In genomic region chr12:84766113-84766735, GRCm38 (mm10) we compare ENCODE assay signal across 19 mouse cellular contexts. TPM values are rescaled to one million over a fixed set of nuclear protein-coding genes. Genes with fewer than 3 reads are reported as not detected.
DNase-seq lines count a peak whose midpoint lies in the region; ATAC-seq lines count a peak whose summit lies in the region.
"Had no signal": no experiment of that assay in that cellular context is flagged by ENCODE, and none has a peak within 500 bp of the region (broad histone marks: within the 10 kb centered on the region; RNA-seq: fewer than 3 reads in every experiment).

No protein-coding gene starts in this region.

- no peak overlapping the region for H3K4me2 ChIP-seq in heart, embryonic 11.5 days
- no peak overlapping the region for H3K4me2 ChIP-seq in kidney, embryonic 15.5 days
- no peak overlapping the region for H3K4me2 ChIP-seq in intestine, embryonic 14.5 days (ENCODE audit: low read length)
- H3K4me2 ChIP-seq: limb, embryonic 12.5 days had no signal

- no peak overlapping the region for H3K4me3 ChIP-seq in heart, embryonic 11.5 days (ENCODE audit: low read depth, low read length)
- no peak overlapping the region for H3K4me3 ChIP-seq in kidney, embryonic 15.5 days (replicated peaks)
- no peak overlapping the region for H3K4me3 ChIP-seq in intestine, embryonic 14.5 days (ENCODE audit: low read depth, low read length)
- H3K4me3 ChIP-seq: embryonic facial prominence, embryonic 10.5 days; erythroblast, embryonic 14.5 days; layer of hippocampus, adult 2 months; limb, embryonic 12.5 days had no signal

- ATAC-seq in heart, embryonic 11.5 days (replicated peaks; ENCODE audit: insufficient number of reproducible peaks, low FRiP score, low TSS enrichment), result 0 out of 2 replicates have a peak, but pooled peaks have one; percentile 45
- 0 out of 2 replicates have a peak, but pooled peaks have one; percentile 18 for ATAC-seq in kidney, embryonic 15.5 days (replicated peaks; ENCODE audit: low FRiP score)
- ATAC-seq in intestine, embryonic 14.5 days (replicated peaks; ENCODE audit: low FRiP score, low TSS enrichment, low read depth), result 0 out of 2 replicates have a peak, but pooled peaks have one; percentile 22
- ATAC-seq: forebrain, embryonic 14.5 days had no signal

- no peak overlapping the region for H3K9ac ChIP-seq in heart, embryonic 11.5 days (ENCODE audit: low read depth, low read length)
- no peak overlapping the region for H3K9ac ChIP-seq in kidney, embryonic 15.5 days
- no peak overlapping the region for H3K9ac ChIP-seq in intestine, embryonic 14.5 days (ENCODE audit: low read length)
- H3K9ac ChIP-seq: limb, embryonic 12.5 days had no signal

- no peak for DNase-seq in heart, adult 11 months
- no peak for DNase-seq in kidney, adult 8-10 months
- peak; percentile 55 for DNase-seq in 3T3-L1 (ENCODE audit: low read depth, low spot score)
- DNase-seq in intestine, embryonic 14.5 days (ENCODE audit: low spot score), result no peak
- no peak for DNase-seq in gastrocnemius, postnatal 4 days (ENCODE audit: low spot score in 2 of 2)
- DNase-seq in right cerebral cortex, postnatal 4 days, result no peak
- DNase-seq: adrenal gland, postnatal 14 days; cerebellum, adult 2 months; gastrocnemius, postnatal 36 days; lung, postnatal 36 days; midbrain, embryonic 14.5 days; retina, postnatal 1 day had no signal

- no peaks in the 10 kb centered on the region for H3K9me3 ChIP-seq in heart, embryonic 11.5 days (replicated peaks; ENCODE audit: control insufficient read depth, low read length)
- H3K9me3 ChIP-seq in kidney, embryonic 15.5 days (replicated peaks), result no peaks in the 10 kb centered on the region
- no peaks in the 10 kb centered on the region for H3K9me3 ChIP-seq in intestine, embryonic 14.5 days (ENCODE audit: control insufficient read depth, low read length)
- H3K9me3 ChIP-seq: embryonic facial prominence, embryonic 10.5 days; limb, embryonic 12.5 days had no signal

- 61% methylated on average over 5 of the region's 5 CpGs for whole genome bisulfite sequencing in heart, embryonic 11.5 days (ENCODE audit: insufficient replicate concordance)
- 66% methylated on average over 5 of the region's 5 CpGs for WGBS in kidney, embryonic 15.5 days
- WGBS in intestine, embryonic 14.5 days, result 67% methylated on average over 5 of the region's 5 CpGs

- H3K36me3 ChIP-seq in heart, embryonic 11.5 days (ENCODE audit: control insufficient read depth, insufficient read depth, low read length), result peaks cover 13% of the 10 kb centered on the region
- peaks cover 43% of the 10 kb centered on the region for H3K36me3 ChIP-seq in kidney, embryonic 15.5 days
- H3K36me3 ChIP-seq in intestine, embryonic 14.5 days (ENCODE audit: control insufficient read depth, insufficient read depth, low read length), result peaks cover 31% of the 10 kb centered on the region

- no peak overlapping the region for H3K27ac ChIP-seq in heart, embryonic 11.5 days (ENCODE audit: low read depth, low read length)
- H3K27ac ChIP-seq in kidney, embryonic 15.5 days, result no peak overlapping the region
- no peak overlapping the region for H3K27ac ChIP-seq in intestine, embryonic 14.5 days (ENCODE audit: low read depth)
- H3K27ac ChIP-seq: embryonic facial prominence, embryonic 10.5 days; layer of hippocampus, adult 2 months; limb, embryonic 12.5 days had no signal

- H3K4me1 ChIP-seq in heart, embryonic 11.5 days (ENCODE audit: control insufficient read depth, insufficient read depth, low read length), result peaks cover 1% of the 10 kb centered on the region; the same call in 1 of the 2 replicates
- peaks cover 22% of the 10 kb centered on the region for H3K4me1 ChIP-seq in kidney, embryonic 15.5 days
- 0 out of 2 replicates have a peak, but pooled peaks cover 10% of the 10 kb centered on the region for H3K4me1 ChIP-seq in intestine, embryonic 14.5 days (replicated peaks; ENCODE audit: control insufficient read depth, insufficient read depth, low read length)

- H3K27me3 ChIP-seq in heart, embryonic 11.5 days (ENCODE audit: control insufficient read depth, insufficient read depth, low read length), result no peaks in the 10 kb centered on the region
- no peaks in the 10 kb centered on the region for H3K27me3 ChIP-seq in kidney, embryonic 15.5 days
- no peaks in the 10 kb centered on the region for H3K27me3 ChIP-seq in intestine, embryonic 14.5 days (replicated peaks; ENCODE audit: control insufficient read depth, insufficient read depth, low read length)
- H3K27me3 ChIP-seq: limb, embryonic 12.5 days had no signal

RNA-seq across cellular contexts. Expression of gene Npc2, which starts 6.7 kb away (rescaled TPM):
- 52.0 and 55.6 TPM in 2 replicates for polyA plus RNA-seq in heart, embryonic 11.5 days (2014; fragmentation: Nextera tagmentation; extraction: Ambion mirVana)
- 62.6 and 63.3 TPM in 2 replicates for polyA plus RNA-seq in kidney, embryonic 15.5 days (2015; fragmentation: Nextera tagmentation; extraction: Ambion mirVana)
- 61.0 and 66.1 TPM in 2 replicates for polyA plus RNA-seq in intestine, embryonic 14.5 days (2014; fragmentation: Nextera tagmentation; extraction: Ambion mirVana)
- total RNA-seq in gastrocnemius, postnatal 4 days (2021), result 10 to 100 TPM; 40.4 to 44.1 TPM

RNA-seq across cellular contexts. Expression of gene Isca2, which starts 6.8 kb away (rescaled TPM):
- polyA plus RNA-seq in heart, embryonic 11.5 days (2014; fragmentation: Nextera tagmentation; extraction: Ambion mirVana), result 133 and 142 TPM in 2 replicates
- 143 TPM in 2 replicates for polyA plus RNA-seq in kidney, embryonic 15.5 days (2015; fragmentation: Nextera tagmentation; extraction: Ambion mirVana)
- 135 and 143 TPM in 2 replicates for polyA plus RNA-seq in intestine, embryonic 14.5 days (2014; fragmentation: Nextera tagmentation; extraction: Ambion mirVana)
- total RNA-seq in gastrocnemius, postnatal 4 days (2021), result 10 to 100 TPM; 43.8 to 46.5 TPM
